Mouse (Mus musculus) spleen, embryonic (tissue): Measurements from ENCODE around the gene Npc1l1.

Source experiments
- CTCF ChIA-PET: fragments of 350-600 bp; sonication (Branson Sonifier 250); formaldehyde crosslinking; loops from one replicate; lab custom pipeline; 2022; lab: Charles Lee

Gene Npc1l1

DNA sequence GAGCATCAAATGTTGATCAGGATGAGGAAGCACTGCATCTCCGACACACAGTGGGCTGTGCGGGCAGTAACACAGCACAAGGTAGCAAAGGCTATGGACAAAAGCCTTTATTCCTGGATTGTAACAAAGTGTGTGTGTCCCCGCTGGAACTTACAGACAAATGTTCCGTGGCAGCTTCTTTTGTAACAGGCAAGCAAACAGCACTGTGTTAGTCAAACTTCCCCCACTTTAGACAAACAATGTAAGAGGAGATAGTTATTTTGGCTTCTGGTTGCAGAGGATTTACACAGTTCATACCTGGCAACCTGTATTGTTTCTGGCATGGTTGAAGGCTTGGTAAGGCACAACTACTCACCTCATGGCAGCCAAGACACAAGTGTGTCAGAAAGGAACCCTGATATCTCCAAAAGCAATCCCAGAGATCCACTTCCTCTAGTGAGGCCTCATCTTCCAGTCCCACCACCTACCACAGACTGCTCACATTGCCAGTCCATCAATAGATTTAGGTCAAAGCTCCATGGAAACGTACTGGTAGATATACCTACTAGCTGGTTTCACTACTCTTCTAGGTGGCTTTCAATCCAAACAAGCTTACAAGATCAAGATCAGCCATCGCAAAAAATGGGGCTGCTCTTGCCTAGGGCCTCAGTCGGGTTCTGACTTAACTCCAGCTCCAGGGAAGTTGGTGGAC is 64.4 kb downstream of the Npc1l1 start:
- CTCF ChIA-PET: no interaction called here

DNA sequence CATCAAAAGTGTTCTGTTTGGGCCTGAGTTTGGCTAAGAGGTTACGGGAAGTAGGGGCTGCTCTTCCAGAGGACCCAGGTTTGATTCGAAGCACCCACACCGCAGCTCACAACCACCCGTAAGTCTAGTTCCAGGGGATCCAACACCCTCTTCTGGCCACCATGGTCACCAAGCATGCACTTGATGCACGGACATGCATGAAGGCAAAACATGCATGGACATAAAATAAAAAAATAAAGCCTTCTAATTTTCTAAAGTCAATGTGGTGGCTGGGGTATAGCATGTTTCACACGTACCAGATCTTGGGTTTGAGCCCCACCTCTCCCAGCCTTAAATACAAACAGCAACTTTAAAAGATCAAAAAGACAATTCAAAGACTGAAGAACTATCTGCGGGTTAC is 65.2 kb downstream of the Npc1l1 start:
- CTCF ChIA-PET: interaction anchor here (0.8 kb wide), 1 partner anchor 578 kb away, joined by 5 read pairs; no protein-coding TSS in a partner anchor

- CTCF ChIA-PET: interaction anchor here (0.6 to 0.7 kb wide), 3 partner anchors 31 to 314 kb away, joined by 3 to 10 read pairs (median 8); no protein-coding TSS in a partner anchor
These were observed 66.2 kb downstream of the Npc1l1 start for GRCm38 (mm10) chr11:6163706-6164105.

DNA sequence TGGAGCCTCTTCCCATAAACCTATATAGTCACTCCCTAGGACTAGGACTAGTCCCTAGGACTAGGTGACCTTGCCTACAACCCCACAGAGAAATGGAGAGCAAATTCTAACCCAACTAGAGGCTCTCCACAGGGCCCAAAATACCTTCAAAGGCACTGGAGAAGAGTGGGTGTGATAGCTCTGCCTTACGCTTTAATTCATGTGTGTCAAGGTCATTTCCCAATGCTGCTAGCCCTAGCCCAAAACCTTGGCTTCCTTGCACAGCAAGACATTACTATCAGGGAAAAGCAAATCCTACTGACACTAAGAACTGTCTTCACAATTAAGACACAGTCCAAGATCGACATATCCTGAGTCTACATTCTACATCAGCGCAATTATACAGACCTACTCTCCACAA is 66.9 kb downstream of the Npc1l1 start:
- CTCF ChIA-PET: interaction anchor here (0.6 kb wide), 1 partner anchor 208 kb away, joined by 3 read pairs; no protein-coding TSS in a partner anchor

DNA sequence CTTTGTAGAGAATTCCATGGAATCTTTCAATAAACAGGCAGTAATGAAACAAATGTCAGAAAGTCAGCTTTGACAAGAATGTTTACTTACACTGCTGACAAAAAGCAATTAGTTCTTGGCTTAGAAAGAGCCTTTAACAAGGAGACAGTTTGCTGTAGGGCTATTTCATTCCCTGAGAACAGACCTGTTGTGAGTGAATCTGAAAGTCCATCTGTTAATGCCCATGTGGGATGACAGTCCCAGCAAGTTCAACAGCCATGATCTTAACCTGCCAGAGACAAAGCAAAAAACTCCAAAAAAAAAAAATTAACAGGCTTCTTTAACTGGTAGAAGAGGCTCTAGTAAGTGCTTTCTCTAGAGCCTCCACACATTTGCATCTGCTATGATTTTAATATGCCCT is 68.4 kb downstream of the Npc1l1 start:
- CTCF ChIA-PET: no interaction called here
